Mouse (Mus musculus): ENCODE data around the gene Eid3. TPM values are rescaled to one million over a fixed set of nuclear protein-coding genes. Genes with fewer than 3 reads are reported as not detected.

Eid3 gene
- polyA plus RNA-seq, 1 experiment from 2014 or later: 0.90 TPM

DNA sequence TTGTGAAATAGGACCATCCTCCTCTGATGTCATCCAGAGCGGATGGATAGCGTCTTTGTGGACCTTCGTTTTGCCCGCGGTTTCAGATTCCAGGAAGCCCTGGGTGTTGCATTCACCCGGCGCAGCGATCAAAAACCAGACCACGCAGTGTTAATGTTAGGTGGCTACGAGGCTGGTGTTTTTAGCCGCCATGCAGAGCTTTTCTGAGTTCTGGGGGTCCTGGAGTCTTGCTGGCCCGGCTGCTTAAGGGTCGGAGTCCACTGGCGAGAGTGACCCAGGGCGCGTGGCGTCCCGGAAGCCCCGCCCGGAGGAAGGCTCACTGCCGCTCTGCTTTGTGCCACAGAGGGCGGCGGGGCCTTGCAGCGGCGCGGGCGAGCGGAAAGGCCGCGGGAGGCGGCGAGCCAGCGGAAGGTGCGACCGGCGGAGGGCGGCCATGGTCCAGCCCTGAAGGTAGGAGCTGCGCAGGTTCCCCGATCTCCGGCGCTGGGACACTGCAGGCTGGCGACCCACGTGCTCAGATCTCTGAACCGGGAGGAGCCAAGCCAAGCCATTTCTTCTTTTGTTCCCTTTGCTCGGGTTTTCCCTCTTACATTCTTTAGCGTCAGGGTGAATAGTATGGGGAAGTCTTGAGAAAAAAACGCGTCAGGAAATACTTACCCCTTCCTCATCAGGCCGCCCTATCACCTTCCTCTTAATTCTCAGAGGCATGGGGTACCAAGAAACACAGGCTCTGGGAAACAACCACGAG is 6.1 kb upstream of the Eid3 start:
- peak; percentile 24 for ATAC-seq
- CTCF ChIA-PET: interaction anchor here (1.0 to 4.2 kb wide), 7 partner anchors 10 to 108 kb away, joined by 3 to 15 read pairs (median 7); no protein-coding TSS in a partner anchor
- TF ChIP-seq CTCF (IDR thresholded peaks at IDR 0.05): no peak
- no peak for DNase-seq (ENCODE audit: low read depth, low spot score)
- no peaks in the 10 kb centered on the region for H3K27me3 ChIP-seq
- POLR2A ChIA-PET: interaction anchor here (0.6 to 2.6 kb wide), 5 partner anchors 10 to 65 kb away, joined by 3 to 17 read pairs (median 6); no protein-coding TSS in a partner anchor
- in situ Hi-C loops (cut with MboI; ENCODE audit: low pct_unique_long_range_greater_than_20kb): no loop called here

DNA sequence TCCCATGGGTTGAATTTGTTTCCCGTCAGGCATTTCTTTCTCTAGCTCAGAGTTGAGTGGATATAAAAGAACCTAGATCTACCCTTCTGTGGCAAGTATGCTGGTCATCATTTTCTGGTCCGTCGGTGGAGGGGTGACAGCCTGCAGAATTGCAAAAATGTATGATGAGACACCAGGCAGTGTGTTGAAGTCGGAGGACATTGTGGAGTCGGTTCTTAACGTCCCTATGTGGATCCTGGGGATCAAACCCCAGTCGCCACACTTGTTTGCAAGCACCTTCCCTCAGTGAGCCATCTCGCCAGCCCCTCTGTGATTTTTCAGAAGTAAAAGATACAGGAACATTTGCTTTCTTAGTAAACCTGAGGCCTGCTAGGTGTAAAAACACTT is 5.5 kb upstream of the Eid3 start:
- ChIA-PET POLR2A (interaction anchor here (1.1 to 1.6 kb wide), 2 partner anchors 23 to 66 kb away, joined by 3 to 4 read pairs; no protein-coding TSS in a partner anchor), CTCF (interaction anchor here (1.2 to 4.2 kb wide), 3 partner anchors 12 to 47 kb away, joined by 3 to 15 read pairs (median 8); no protein-coding TSS in a partner anchor)
- DNase-seq (ENCODE audit: low read depth, low spot score): no peak
- no peak for TF ChIP-seq CTCF (IDR thresholded peaks at IDR 0.05)
- ATAC-seq: no peak
- no peaks in the 10 kb centered on the region for H3K27me3 ChIP-seq
- in situ Hi-C loops (cut with MboI; ENCODE audit: low pct_unique_long_range_greater_than_20kb): no loop called here

DNA sequence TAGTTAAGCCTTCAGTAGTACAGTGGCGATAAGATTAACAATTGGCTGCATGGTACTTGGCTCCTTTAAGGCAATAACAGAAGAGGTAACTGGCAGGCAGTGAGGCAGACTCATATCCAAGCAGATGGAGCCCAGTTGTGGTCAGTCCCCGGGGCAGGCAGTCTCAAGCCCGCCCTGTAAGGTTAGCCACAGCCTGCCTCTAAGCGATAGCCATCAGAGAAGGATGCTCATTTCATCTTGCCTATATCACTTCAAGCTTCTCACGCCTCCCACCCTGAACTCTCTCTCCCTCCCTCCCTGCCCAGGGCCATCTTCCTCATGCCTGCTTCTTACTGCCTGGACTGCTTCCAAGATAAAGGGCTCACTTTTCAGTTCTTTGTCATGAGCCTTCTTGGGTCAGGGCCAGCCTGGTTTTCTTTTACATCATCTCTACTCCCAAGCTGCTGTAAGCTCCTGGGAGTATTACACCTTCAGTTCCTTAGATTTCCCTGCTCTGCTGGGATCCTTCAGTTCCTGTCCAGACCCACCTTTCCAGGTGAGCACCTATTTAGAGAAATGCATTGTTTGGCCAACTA is 3.2 kb upstream of the Eid3 start:
- DNase-seq (ENCODE audit: low read depth, low spot score) (peak; percentile 75), ATAC-seq (no peak)
- TF ChIP-seq CTCF (IDR thresholded peaks at IDR 0.05): no peak
- POLR2A ChIA-PET: interaction anchor here (1.0 to 2.1 kb wide), 2 partner anchors 19 to 50 kb away, joined by 5 to 15 read pairs; no protein-coding TSS in a partner anchor
- in situ Hi-C loops (cut with MboI; ENCODE audit: low pct_unique_long_range_greater_than_20kb): no loop called here
- no peaks in the 10 kb centered on the region for H3K27me3 ChIP-seq
- CTCF ChIA-PET: interaction anchor here (0.8 to 1.7 kb wide), 4 partner anchors 10 to 38 kb away, joined by 3 to 6 read pairs (median 4); no protein-coding TSS in a partner anchor

DNA sequence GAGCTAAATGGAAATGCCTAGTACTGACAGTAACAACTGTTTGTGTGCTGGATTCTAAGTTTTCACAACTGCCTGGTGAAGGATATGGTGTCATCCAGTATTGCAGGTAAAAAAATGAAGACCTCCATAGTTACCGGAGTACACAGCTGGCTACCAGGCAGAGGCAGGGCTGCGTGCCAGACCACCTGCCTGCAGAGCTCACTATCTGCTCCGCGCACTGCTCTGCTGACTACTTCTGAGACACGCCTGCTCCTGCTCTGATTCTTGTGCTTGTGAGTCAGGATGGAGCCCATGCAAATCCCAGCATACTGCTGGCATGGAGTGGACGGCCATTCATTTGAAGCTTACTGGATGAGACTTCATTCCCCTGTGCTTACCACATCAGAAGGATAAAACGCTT is 2.6 kb upstream of the Eid3 start:
- ChIA-PET CTCF (interaction anchor here (0.8 to 1.7 kb wide), 5 partner anchors 9 to 37 kb away, joined by 3 to 6 read pairs (median 4); no protein-coding TSS in a partner anchor), POLR2A (interaction anchor here (0.5 to 2.1 kb wide), 4 partner anchors 14 to 498 kb away, joined by 3 to 15 read pairs (median 4); no protein-coding TSS in a partner anchor)
- ATAC-seq: no peak
- no peak for TF ChIP-seq CTCF (IDR thresholded peaks at IDR 0.05)
- in situ Hi-C loops (cut with MboI; ENCODE audit: low pct_unique_long_range_greater_than_20kb): no loop called here
- no peaks in the 10 kb centered on the region for H3K27me3 ChIP-seq
- DNase-seq (ENCODE audit: low read depth, low spot score): no peak

DNA sequence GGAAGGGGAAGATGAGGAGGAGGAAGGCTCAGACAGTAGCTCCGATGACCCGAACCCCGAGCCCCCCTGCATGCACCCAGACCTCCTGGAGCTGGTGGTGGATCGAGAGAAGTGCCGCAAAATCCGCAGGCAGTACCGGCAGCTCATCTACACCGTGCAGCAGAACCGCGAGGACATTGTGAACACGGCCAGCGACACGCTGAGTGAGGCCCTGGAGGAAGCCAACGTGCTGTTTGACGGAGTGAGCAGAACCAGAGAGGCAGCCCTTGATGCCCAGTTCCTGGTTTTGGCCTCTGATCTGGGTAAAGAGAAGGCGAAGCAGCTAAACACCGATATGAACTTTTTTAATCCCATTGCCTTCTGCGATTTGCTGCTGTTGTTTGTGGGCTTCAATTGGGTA is 406 bp downstream of the Eid3 start:
- ATAC-seq: no peak
- in situ Hi-C loops (cut with MboI; ENCODE audit: low pct_unique_long_range_greater_than_20kb): no loop called here
- DNase-seq (ENCODE audit: low read depth, low spot score): no peak
- H3K27me3 ChIP-seq: no peaks in the 10 kb centered on the region
- POLR2A ChIA-PET: interaction anchor here (1.7 kb wide), 1 partner anchor 13 kb away, joined by 5 read pairs; no protein-coding TSS in a partner anchor
- no peak for TF ChIP-seq CTCF (IDR thresholded peaks at IDR 0.05)
- CTCF ChIA-PET: interaction anchor here (1.3 kb wide), 2 partner anchors 53 to 57 kb away, joined by 3 to 4 read pairs; no protein-coding TSS in a partner anchor

DNA sequence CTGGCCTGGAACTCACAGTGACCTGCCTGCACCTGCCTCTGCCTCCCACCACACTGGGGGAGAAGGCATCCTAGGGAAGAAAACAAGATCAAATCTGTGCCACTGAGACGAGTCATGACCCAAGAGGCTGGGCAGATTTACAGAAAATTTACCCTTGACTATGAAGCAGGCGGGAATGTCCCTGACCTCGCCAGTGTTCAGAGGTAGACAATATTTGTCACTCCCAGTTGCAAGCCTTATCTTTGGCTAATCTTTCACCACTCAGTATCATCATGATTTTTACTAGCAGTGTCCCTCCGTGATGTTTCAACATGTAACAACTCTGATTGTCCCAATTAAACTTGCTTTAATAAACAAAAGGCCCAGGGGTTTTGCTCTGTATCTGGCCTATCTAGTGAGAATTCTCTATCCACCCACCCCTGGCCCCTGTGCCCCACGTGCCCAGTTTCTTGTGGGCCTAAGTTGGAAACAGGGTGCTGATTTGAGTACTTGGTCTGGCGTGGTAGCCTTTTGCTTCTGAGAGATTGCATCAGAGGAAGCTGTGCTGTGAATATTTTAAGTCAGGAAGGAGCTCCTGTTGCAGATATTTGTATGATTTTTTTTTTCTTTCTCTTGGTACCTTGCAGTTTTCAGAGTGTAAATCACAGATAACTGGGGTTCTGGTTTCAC is 2.1 kb downstream of the Eid3 start:
- in situ Hi-C loops (cut with MboI; ENCODE audit: low pct_unique_long_range_greater_than_20kb): no loop called here
- ATAC-seq (no peak), DNase-seq (ENCODE audit: low read depth, low spot score) (no peak)
- no peaks in the 10 kb centered on the region for H3K27me3 ChIP-seq
- POLR2A ChIA-PET: no interaction called here
- TF ChIP-seq CTCF (IDR thresholded peaks at IDR 0.05): no peak
- CTCF ChIA-PET: no interaction called here

DNA sequence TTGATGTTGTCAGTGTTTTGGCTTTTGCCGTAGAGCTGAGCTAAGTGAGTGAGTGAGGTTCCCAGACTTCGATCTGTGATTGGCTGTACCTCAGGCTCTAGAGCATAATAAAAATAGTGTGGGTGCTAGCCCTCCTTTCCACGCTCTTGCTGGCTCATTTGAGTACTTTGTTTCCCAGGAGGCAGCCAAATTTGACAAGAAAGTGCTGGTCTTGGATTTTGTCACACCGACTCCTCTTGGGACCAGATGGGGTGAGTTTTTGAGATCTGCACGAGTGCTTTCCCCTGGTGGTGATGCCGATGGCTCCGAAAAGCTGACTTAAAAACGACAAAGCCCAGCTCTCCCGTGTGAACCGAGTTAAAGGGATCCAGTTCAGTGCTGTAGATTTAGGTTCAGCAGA is 9.0 kb downstream of the Eid3 start:
- CTCF ChIA-PET: interaction anchor here (1.3 kb wide), 1 partner anchor 21 kb away, joined by 4 read pairs; no protein-coding TSS in a partner anchor
- no peak for TF ChIP-seq CTCF (IDR thresholded peaks at IDR 0.05)

DNA sequence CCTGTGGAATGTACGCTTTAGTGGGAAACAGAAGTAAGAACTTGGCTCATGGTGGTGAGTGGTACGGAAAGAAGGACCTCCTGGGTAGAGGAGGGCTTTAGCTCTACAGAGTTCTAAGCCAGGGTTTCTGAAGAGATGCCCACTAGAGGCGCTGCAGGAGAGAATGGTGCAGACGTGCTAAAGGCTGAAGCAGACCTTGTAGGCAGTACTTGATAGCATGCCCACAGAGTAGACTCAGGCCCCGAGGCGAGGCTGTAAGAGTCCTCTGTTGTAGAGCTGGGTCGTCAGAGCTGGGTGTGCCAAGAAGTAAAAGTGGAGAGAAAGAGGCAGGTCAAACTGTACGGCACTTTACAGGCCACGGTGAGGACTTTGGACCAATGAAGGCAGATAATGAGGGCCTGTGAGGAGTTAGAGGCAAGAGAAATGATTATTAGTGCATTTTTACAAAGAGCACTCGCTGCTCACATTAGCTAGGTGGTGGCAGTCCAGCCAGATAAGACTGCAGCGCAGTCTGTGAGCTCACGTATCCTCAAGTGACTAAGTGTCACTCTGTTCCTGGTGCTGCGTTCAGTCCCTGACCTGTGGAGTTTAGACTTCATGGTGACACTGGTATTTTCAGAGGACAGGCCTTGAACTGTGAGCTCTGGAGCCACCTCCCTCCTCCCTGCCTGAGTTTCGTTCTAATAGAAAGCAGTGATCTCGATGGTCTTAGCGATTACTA is 9.8 kb downstream of the Eid3 start:
- ChIA-PET POLR2A (no interaction called here), CTCF (interaction anchor here (1.3 to 1.5 kb wide), 3 partner anchors 13 to 64 kb away, joined by 4 read pairs; no protein-coding TSS in a partner anchor)
- TF ChIP-seq CTCF (IDR thresholded peaks at IDR 0.05): no peak
- DNase-seq (ENCODE audit: low read depth, low spot score) (no peak), ATAC-seq (no peak)
- in situ Hi-C loops (cut with MboI; ENCODE audit: low pct_unique_long_range_greater_than_20kb): no loop called here
- H3K27me3 ChIP-seq: no peaks in the 10 kb centered on the region

More for the DNA sequence above, 9.0 kb downstream of the Eid3 start:
- in situ Hi-C loops (cut with MboI; ENCODE audit: low pct_unique_long_range_greater_than_20kb): no loop called here
- no peaks in the 10 kb centered on the region for H3K27me3 ChIP-seq
- no peak for ATAC-seq
- DNase-seq (ENCODE audit: low read depth, low spot score): no peak
- POLR2A ChIA-PET: no interaction called here

DNA sequence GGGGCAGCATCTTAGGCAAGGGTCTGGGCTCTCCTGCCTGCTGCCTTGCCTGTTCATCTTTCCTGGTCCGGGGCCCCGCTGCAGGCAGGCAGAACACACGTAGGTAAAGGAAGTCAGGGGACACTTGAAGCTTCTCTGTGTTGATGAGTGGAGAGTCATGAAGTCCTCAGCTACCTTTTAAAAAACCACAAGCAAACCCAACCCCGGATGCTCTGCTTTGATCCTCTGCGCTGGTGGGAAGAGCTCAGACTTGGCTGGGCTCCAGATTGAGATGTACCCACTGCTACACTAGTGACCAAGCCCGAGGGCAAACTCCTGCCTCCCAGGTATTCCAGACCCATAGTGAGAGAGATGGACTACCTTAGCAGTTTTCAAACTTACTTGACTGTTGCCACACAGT is 20.9 kb downstream of the Eid3 start:
- in situ Hi-C loops (cut with MboI; ENCODE audit: low pct_unique_long_range_greater_than_20kb): no loop called here
- ATAC-seq (no peak), DNase-seq (ENCODE audit: low read depth, low spot score) (no peak)
- CTCF ChIA-PET: no interaction called here
- POLR2A ChIA-PET: no interaction called here
- no peak for TF ChIP-seq CTCF (IDR thresholded peaks at IDR 0.05)
- no peaks in the 10 kb centered on the region for H3K27me3 ChIP-seq

DNA sequence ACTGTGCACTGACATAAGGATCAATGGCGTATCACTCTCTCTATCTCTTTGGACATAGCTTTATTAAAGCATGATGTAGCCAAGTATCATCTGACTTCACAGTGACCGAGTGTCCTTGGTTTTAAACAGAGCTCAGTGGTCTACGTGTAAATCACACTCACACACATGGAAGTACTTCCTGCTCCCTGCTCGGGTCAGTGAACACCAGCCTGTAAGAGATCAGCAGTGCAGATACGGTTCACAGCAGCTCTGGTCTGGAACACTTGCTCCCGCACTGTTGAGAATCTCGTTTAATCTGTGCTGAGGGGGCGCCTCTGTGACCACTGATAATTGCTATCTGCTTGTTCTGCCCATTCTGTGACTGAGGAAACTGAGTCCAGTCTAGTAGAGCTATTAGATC is 22.1 kb downstream of the Eid3 start:
- POLR2A ChIA-PET: no interaction called here
- TF ChIP-seq CTCF (IDR thresholded peaks at IDR 0.05): no peak
- no peaks in the 10 kb centered on the region for H3K27me3 ChIP-seq
- in situ Hi-C loops (cut with MboI; ENCODE audit: low pct_unique_long_range_greater_than_20kb): no loop called here
- ATAC-seq (no peak), DNase-seq (ENCODE audit: low read depth, low spot score) (no peak)
- CTCF ChIA-PET: no interaction called here
